Mouse (Mus musculus) cerebral cortex, adult 2 months (tissue): Measurements from ENCODE around the gene Insyn1.

Source experiments
- WGBS: fragments of 180-500 bp; shearing (Covaris S2); methylation state at CpG from one replicate; pipeline ENCODE4 v1.1.7; 2018; 5-methylcytosine and 5-hydroxymethylcytosine counted together

Gene Insyn1

GRCm38 (mm10) chr9:58535447-58536134 is 47.2 kb downstream of the Insyn1 start:
- 77% methylated on average over 20 of the region's 20 CpGs for WGBS

GRCm38 (mm10) chr9:58537774-58538173 is 49.4 kb downstream of the Insyn1 start:
- 62% methylated on average over 3 of the region's 3 CpGs for WGBS

- 48% methylated on average over 5 of the region's 5 CpGs for WGBS
Observed at GRCm38 (mm10) chr9:58539886-58540285, 51.5 kb downstream of the Insyn1 start.

DNA sequence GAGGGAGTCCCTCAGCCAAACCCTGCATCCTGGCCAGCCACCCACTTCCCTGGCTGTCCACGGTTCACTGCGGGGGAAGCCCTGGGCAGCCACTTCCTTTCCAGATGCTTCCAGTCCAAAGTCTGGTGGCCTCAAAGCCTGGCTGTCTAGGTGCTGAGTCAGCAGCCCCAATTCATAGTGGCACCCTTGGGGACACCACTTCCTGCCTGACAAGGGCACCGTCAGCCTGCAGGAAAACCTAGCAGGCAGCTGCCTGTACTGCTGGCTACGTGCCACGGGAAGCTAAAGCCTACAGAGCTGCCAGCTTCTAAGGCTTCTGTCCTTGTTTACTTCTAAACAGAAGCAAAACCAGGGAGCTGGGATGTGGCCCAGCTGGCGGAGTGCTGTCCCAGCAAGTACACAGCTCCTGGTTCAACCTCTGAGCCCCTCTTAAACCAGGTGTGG is 53.5 kb downstream of the Insyn1 start:
- WGBS = 15% methylated on average over 6 of the region's 6 CpGs

DNA sequence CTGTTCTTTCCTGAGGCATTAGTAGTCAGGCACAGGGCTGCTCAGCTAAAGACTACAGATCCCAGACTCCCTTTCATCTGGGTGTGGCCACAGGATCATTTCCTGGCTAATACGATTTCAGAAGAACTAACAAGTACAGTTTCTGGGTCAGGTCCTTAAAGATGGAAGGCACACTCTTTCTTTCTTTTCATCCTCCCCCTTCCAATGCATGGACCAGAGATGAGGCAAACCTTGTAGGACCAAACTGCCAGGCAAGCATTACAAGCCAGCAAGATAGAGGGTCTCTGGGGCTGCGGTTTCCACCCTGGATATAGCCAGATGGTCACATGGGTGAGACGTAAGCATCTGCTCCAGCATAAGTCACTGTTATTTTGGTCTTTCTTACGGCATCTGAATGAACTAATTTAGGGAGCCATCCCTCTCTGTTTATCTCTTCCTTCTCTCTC is 56.5 kb downstream of the Insyn1 start:
- WGBS = 41% methylated on average over 4 of the region's 4 CpGs

GRCm38 (mm10) chr9:58545428-58545827 is 57.0 kb downstream of the Insyn1 start:
- 32% methylated on average over 6 of the region's 6 CpGs for WGBS

DNA sequence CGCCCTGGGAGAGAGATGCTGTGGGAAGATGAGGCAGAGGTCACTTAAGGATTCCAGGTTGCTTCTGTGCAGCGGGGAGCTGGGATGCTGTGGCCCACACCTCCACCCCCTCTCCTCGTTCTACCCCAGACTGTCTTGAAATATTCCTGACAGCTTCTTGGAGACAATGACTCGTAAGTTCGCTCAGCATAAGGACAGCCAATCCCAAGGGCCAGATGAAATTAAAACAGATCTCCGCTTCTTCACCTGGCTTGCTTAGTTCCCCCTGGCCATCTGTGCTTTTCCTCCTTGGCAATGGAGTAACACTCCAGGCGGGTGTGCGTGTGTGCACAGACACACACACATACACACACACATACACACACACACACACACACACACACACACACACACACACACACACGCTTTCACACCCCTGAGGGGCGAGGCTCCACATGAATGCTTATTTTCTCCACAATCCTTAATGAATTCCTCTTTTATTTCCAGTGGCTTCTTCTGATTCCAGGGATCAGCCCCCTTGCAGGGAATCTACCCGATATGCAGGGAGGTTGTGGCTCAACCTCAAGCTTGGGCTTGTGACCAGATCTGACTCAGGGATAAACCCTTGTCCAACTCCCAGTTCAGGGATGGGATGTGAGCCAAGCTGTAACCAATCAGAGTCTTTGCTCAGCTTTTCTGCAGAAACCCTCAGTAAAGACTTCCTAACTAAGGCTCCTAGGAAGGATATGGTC is 58.4 kb downstream of the Insyn1 start:
- WGBS = 50% methylated on average over 11 of the region's 11 CpGs

- 54% methylated on average over 4 of the region's 4 CpGs for WGBS
Observed at GRCm38 (mm10) chr9:58548897-58549296, 60.5 kb downstream of the Insyn1 start.
